2 mouse cellular contexts compared by ENCODE assay signal in the genomic region with DNA sequence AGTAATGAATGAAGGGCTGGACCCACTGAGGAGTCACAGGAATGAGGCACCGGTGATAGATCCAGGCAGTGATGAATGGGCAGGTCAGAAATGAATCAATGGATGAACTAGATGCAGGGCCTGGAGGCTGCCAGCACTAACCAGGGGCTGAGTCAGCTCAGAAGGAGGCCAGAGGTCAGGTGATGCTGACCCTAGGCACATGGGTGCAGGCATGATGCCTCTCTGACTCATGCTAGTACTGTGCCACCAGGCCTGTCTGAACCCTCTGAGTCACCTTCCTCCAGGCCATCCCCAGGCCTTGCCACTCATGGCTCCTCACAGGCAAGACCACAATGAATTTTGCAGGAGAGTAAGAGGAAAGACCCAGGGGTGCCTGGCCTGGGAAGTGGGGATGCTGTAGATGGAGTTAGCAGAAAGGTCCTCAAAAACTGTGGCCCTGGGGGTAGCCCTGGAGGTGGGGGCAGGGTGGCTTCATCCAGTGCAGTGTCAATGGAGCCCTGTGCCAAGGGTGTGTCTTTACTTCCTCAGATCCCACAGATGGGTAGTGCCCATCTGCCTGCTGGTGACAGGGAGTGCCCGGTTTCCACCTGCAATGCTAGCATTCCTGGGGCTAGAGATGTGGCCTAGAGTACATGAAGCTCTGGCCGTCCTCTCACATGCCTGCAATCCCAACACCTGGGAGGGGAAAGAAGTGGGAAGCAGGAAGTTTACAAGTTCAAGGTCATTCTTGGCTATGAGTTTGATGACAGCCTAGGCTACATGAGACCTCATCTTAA.
TF ChIP-seq lines count a peak whose summit lies in the region.

No protein-coding gene starts in this region.

TF ChIP-seq in CH12.LX, 34 proteins besides CTCF, POLR2A, EP300 and RAD21:
- TF ChIP-seq GABPA (IDR thresholded peaks at IDR 0.05; ENCODE audit: insufficient replicate concordance, low read depth, low read length) (no peak), SIN3A (IDR thresholded peaks at IDR 0.05; ENCODE audit: low read length) (no peak), USF2 (conservative IDR thresholded peaks at IDR 0.05; ENCODE audit: low read depth, low read length) (no peak), MXI1 (IDR thresholded peaks at IDR 0.05; ENCODE audit: low read depth, low read length) (no peak), BHLHE40 (IDR thresholded peaks at IDR 0.05; ENCODE audit: low read depth, low read length) (peak; percentile 93), SMC3 (IDR thresholded peaks at IDR 0.05; ENCODE audit: low read depth, low read length) (no peak), CHD2 (IDR thresholded peaks at IDR 0.05; ENCODE audit: low read length) (no peak), ZMIZ1 (IDR thresholded peaks at IDR 0.05; ENCODE audit: low read depth, low read length) (no peak), HCFC1 (IDR thresholded peaks at IDR 0.05; ENCODE audit: low read depth, low read length) (no peak), IRF4 (IDR thresholded peaks at IDR 0.05; ENCODE audit: low read depth, low read length) (peak; percentile 80), NELFE (IDR thresholded peaks at IDR 0.05; ENCODE audit: low read depth, low read length) (no peak), MAFK (IDR thresholded peaks at IDR 0.05; ENCODE audit: insufficient replicate concordance, low read length) (peak; percentile 43; the same call in 1 of the 2 replicates), JUN (IDR thresholded peaks at IDR 0.05; ENCODE audit: insufficient read depth, low read depth, low read length) (no peak), ZNF384 (IDR thresholded peaks at IDR 0.05; ENCODE audit: low read depth, low read length) (no peak), MYC (IDR thresholded peaks at IDR 0.05; ENCODE audit: low read depth, low read length) (no peak), ETS1 (conservative IDR thresholded peaks at IDR 0.05; ENCODE audit: low read depth, low read length) (peak; percentile 71), TBP (conservative IDR thresholded peaks at IDR 0.05; ENCODE audit: low read depth, low read length) (no peak), MAX (IDR thresholded peaks at IDR 0.05; ENCODE audit: low read length) (no peak), CHD1 (IDR thresholded peaks at IDR 0.05; ENCODE audit: low read depth, low read length) (no peak), TCF12 (IDR thresholded peaks at IDR 0.05; ENCODE audit: low read depth, low read length) (peak; percentile 37; the same call in 1 of the 2 replicates), ZC3H11A (IDR thresholded peaks at IDR 0.05; ENCODE audit: low read depth, low read length) (no peak), E2F4 (IDR thresholded peaks at IDR 0.05; ENCODE audit: insufficient replicate concordance, low read depth, low read length) (no peak), JUND (conservative IDR thresholded peaks at IDR 0.05; ENCODE audit: low read depth, low read length) (no peak), USF1 (IDR thresholded peaks at IDR 0.05; ENCODE audit: low read depth, low read length) (peak; percentile 44; the same call in 1 of the 2 replicates), ELF1 (IDR thresholded peaks at IDR 0.05; ENCODE audit: low read depth, low read length) (no peak), ZKSCAN1 (IDR thresholded peaks at IDR 0.05; ENCODE audit: borderline replicate concordance, low read depth, low read length) (no peak), PAX5 (IDR thresholded peaks at IDR 0.05; ENCODE audit: low read length) (no peak), MAZ (IDR thresholded peaks at IDR 0.05; ENCODE audit: low read depth, low read length) (no peak), MEF2A (IDR thresholded peaks at IDR 0.05; ENCODE audit: borderline replicate concordance, low read depth, low read length) (no peak), UBTF (IDR thresholded peaks at IDR 0.05; ENCODE audit: low read depth, low read length) (no peak), NRF1 (IDR thresholded peaks at IDR 0.05; ENCODE audit: low read depth, low read length) (no peak), RCOR1 (conservative IDR thresholded peaks at IDR 0.05; ENCODE audit: low read depth, low read length) (no peak), POLR2AphosphoS2 (IDR thresholded peaks at IDR 0.05; ENCODE audit: low read depth, low read length) (no peak), KAT2A (IDR thresholded peaks at IDR 0.05; ENCODE audit: insufficient replicate concordance, low read length) (no peak)

TF ChIP-seq in myocyte, 11 proteins besides CTCF, POLR2A, EP300 and RAD21:
- TF ChIP-seq E2F4 (IDR thresholded peaks at IDR 0.05; ENCODE audit: insufficient read depth) (no peak), CEBPB (IDR thresholded peaks at IDR 0.05; ENCODE audit: insufficient read depth, poor library complexity, severe bottlenecking) (no peak), TCF12 (IDR thresholded peaks at IDR 0.05; ENCODE audit: insufficient read depth, poor library complexity, severe bottlenecking) (no peak), TCF3 (IDR thresholded peaks at IDR 0.05; ENCODE audit: insufficient read length, low read depth) (no peak), USF1 (IDR thresholded peaks at IDR 0.05; ENCODE audit: low read depth) (peak; percentile 76), MAX (IDR thresholded peaks at IDR 0.05; ENCODE audit: low read depth) (no peak), MYOD1 (IDR thresholded peaks at IDR 0.05; ENCODE audit: control insufficient read depth in 1 of 3, insufficient read length in 2 of 3, low read depth in 2 of 3) (peak in 2 of 3 experiments; percentile 8 to 82), MYOG (IDR thresholded peaks at IDR 0.05; ENCODE audit: control insufficient read depth in 1 of 3, insufficient read depth in 1 of 3, insufficient read length in 2 of 3, low read depth in 2 of 3) (peak in 2 of 3 experiments; percentile 9 to 67), REST (IDR thresholded peaks at IDR 0.05; ENCODE audit: insufficient read depth, insufficient read length) (no peak), POLR2AphosphoS2 (IDR thresholded peaks at IDR 0.05; ENCODE audit: insufficient read length, low read depth) (no peak), SRF (IDR thresholded peaks at IDR 0.05; ENCODE audit: control insufficient read depth, insufficient read length, low read depth) (no peak)
TF ChIP-seq in myocyte: peak in this region for 3.
